Comparison of ENCODE assay signal across 38 mouse cellular contexts in genomic region chr6:42544846-42545245, GRCm38 (mm10). TPM values are rescaled to one million over a fixed set of nuclear protein-coding genes. Genes with fewer than 3 reads are reported as not detected.
A peak's percentile ranks its signal among the peaks of the same experiment; 100 is the strongest.
DNase-seq lines count a peak whose midpoint lies in the region; ATAC-seq and TF ChIP-seq lines count a peak whose summit lies in the region.
"Had no signal": no experiment of that assay in that cellular context is flagged by ENCODE, and none has a peak within 500 bp of the region (broad histone marks: within the 10 kb centered on the region; RNA-seq: fewer than 3 reads in every experiment).

No protein-coding gene starts in this region.

- H3K4me3 ChIP-seq in lung, postnatal 0 days (ENCODE audit: low read depth, low read length): no peak overlapping the region
- no peak overlapping the region for H3K4me3 ChIP-seq in lung, adult 2 months (replicated peaks; ENCODE audit: extremely low read depth, low read depth, low read length)
- H3K4me3 ChIP-seq in liver, postnatal 0 days (ENCODE audit: low read depth, low read length): no peak overlapping the region
- H3K4me3 ChIP-seq: embryonic facial prominence, embryonic 10.5 days; embryonic facial prominence, embryonic 15.5 days; forebrain, embryonic 13.5 days; heart, embryonic 15.5 days; hindbrain, embryonic 13.5 days; liver, embryonic 12.5 days; neural tube, embryonic 12.5 days had no signal

- intact Hi-C loops in heart, postnatal 25 days (cut with DNase I): loop anchor here (10.0 kb wide), 1 partner anchor 720 kb away; the partner anchor contains the start of gene Arhgef5

- H3K27me3 ChIP-seq in lung, postnatal 0 days (replicated peaks; ENCODE audit: insufficient read depth, low read length): no peaks in the 10 kb centered on the region
- no peaks in the 10 kb centered on the region for H3K27me3 ChIP-seq in liver, postnatal 0 days (ENCODE audit: insufficient read depth, low read length)
- H3K27me3 ChIP-seq: embryonic facial prominence, embryonic 15.5 days; forebrain, embryonic 13.5 days; heart, embryonic 15.5 days; hindbrain, embryonic 13.5 days; liver, embryonic 12.5 days; neural tube, embryonic 12.5 days had no signal

- TF ChIP-seq EP300 in lung, postnatal 0 days (IDR thresholded peaks at IDR 0.05): peak; percentile 45
- TF ChIP-seq EP300 in liver, postnatal 0 days (IDR thresholded peaks at IDR 0.05; ENCODE audit: low read depth): no peak

- no peaks in the 10 kb centered on the region for H3K4me1 ChIP-seq in lung, postnatal 0 days (ENCODE audit: insufficient read depth, low read depth, low read length)
- peaks cover 13% of the 10 kb centered on the region for H3K4me1 ChIP-seq in lung, adult 2 months (ENCODE audit: control insufficient read depth, insufficient read depth, low read length)
- H3K4me1 ChIP-seq in liver, postnatal 0 days (ENCODE audit: insufficient read depth): no peaks in the 10 kb centered on the region
- H3K4me1 ChIP-seq: forebrain, embryonic 13.5 days; hindbrain, embryonic 13.5 days; liver, embryonic 12.5 days; neural tube, embryonic 12.5 days had no signal

- no peak overlapping the region for H3K9ac ChIP-seq in lung, postnatal 0 days (replicated peaks; ENCODE audit: low read depth)
- H3K9ac ChIP-seq in liver, postnatal 0 days (replicated peaks): no peak overlapping the region
- H3K9ac ChIP-seq: embryonic facial prominence, embryonic 15.5 days; forebrain, embryonic 13.5 days; heart, embryonic 15.5 days; hindbrain, embryonic 13.5 days; liver, embryonic 12.5 days; neural tube, embryonic 12.5 days had no signal

- 0 out of 2 replicates have a peak overlapping the region, but pooled peaks have one; percentile 0 for H3K27ac ChIP-seq in lung, postnatal 0 days (ENCODE audit: low read length)
- H3K27ac ChIP-seq in liver, postnatal 0 days (ENCODE audit: low read depth): no peak overlapping the region
- H3K27ac ChIP-seq: embryonic facial prominence, embryonic 10.5 days; embryonic facial prominence, embryonic 15.5 days; forebrain, embryonic 13.5 days; hindbrain, embryonic 13.5 days; kidney, postnatal 0 days; liver, embryonic 12.5 days; macrophage; neural tube, embryonic 12.5 days had no signal

- peak; percentile 3 for DNase-seq in heart, adult 8-10 months (ENCODE audit: low spot score)
- DNase-seq in heart, postnatal 25 days (ENCODE audit: low spot score): no peak
- DNase-seq in lung, postnatal 0 days (ENCODE audit: low spot score): peak; percentile 32
- no peak for DNase-seq in lung, adult 2 months
- DNase-seq in brain, adult 2 months (ENCODE audit: low read depth, low spot score): peak; percentile 15
- no peak for DNase-seq in liver, postnatal 0 days
- no peak for DNase-seq in cerebellum, postnatal 25 days
- DNase-seq: adrenal gland, postnatal 25 days; cerebellum, adult 18-20 months; cerebellum, postnatal 10 days; gastrocnemius, postnatal 25 days; heart, postnatal 36 days; kidney, postnatal 4 days; left cerebral cortex, postnatal 4 days; right cerebral cortex, adult 18-20 months; right cerebral cortex, postnatal 4 days; thymus, adult 2 months; thymus, postnatal 36 days had no signal

- peak; percentile 23; the same call in 1 of the 2 replicates for ATAC-seq in lung, postnatal 0 days
- no peak for ATAC-seq in liver, postnatal 0 days
- ATAC-seq: CD4-positive, CD25-positive, alpha-beta regulatory T cell, adult 4 months; intestine, embryonic 16.5 days; liver, embryonic 12.5 days had no signal

- no peak for TF ChIP-seq CTCF in lung, postnatal 0 days (IDR thresholded peaks at IDR 0.05)
- TF ChIP-seq CTCF in lung, adult 2 months (IDR thresholded peaks at IDR 0.05; ENCODE audit: insufficient read depth, low read length): no peak
- TF ChIP-seq CTCF in liver, postnatal 0 days (IDR thresholded peaks at IDR 0.05; ENCODE audit: low read depth): no peak

- H3K36me3 ChIP-seq in lung, postnatal 0 days (ENCODE audit: insufficient read depth, low read length): no peaks in the 10 kb centered on the region
- H3K36me3 ChIP-seq in liver, postnatal 0 days (replicated peaks; ENCODE audit: insufficient read depth, low read length): no peaks in the 10 kb centered on the region
- H3K36me3 ChIP-seq: embryonic facial prominence, embryonic 10.5 days; embryonic facial prominence, embryonic 15.5 days; heart, embryonic 15.5 days; hindbrain, embryonic 13.5 days; liver, embryonic 12.5 days; neural tube, embryonic 12.5 days had no signal

- no peak for TF ChIP-seq POLR2A in lung, adult 2 months (IDR thresholded peaks at IDR 0.05; ENCODE audit: borderline replicate concordance, extremely low read depth, low read depth, low read length)

- WGBS in lung, postnatal 0 days: 8% methylated on average over 1 of the region's 1 CpGs
- WGBS in lung, adult 2 months: 11% methylated on average over 1 of the region's 1 CpGs
- WGBS in liver, postnatal 0 days (ENCODE audit: insufficient replicate concordance): 46% methylated on average over 1 of the region's 1 CpGs

- H3K4me2 ChIP-seq in lung, postnatal 0 days (replicated peaks; ENCODE audit: low read depth, low read length): no peak overlapping the region
- no peak overlapping the region for H3K4me2 ChIP-seq in liver, postnatal 0 days (ENCODE audit: low read depth, low read length)
- H3K4me2 ChIP-seq: embryonic facial prominence, embryonic 15.5 days; forebrain, embryonic 13.5 days; heart, embryonic 15.5 days; hindbrain, embryonic 13.5 days; liver, embryonic 12.5 days; neural tube, embryonic 12.5 days had no signal

- H3K9me3 ChIP-seq in lung, postnatal 0 days (ENCODE audit: low read length): no peaks in the 10 kb centered on the region
- no peaks in the 10 kb centered on the region for H3K9me3 ChIP-seq in liver, postnatal 0 days (ENCODE audit: low read length)
- H3K9me3 ChIP-seq: embryonic facial prominence, embryonic 10.5 days; embryonic facial prominence, embryonic 15.5 days; forebrain, embryonic 13.5 days; heart, embryonic 15.5 days; hindbrain, embryonic 13.5 days; liver, embryonic 12.5 days; neural tube, embryonic 12.5 days had no signal

RNA-seq across cellular contexts. Expression of gene Olfr455, which starts 2.5 kb away (rescaled TPM):
- total RNA-seq in heart, adult 8-10 months (2022): not detected
- not detected for total RNA-seq in heart, postnatal 25 days (2021)
- 0.04 and 0.13 TPM in 2 replicates for polyA plus RNA-seq in lung, postnatal 0 days (2015; fragmentation: Nextera tagmentation; extraction: Ambion mirVana)
- not detected in 2 replicates for polyA plus RNA-seq in lung, adult 2 months (2012; rRNA removed)
- not detected in 2 replicates for polyA plus RNA-seq in liver, postnatal 0 days (2015; fragmentation: Nextera tagmentation; extraction: Ambion mirVana)
- total RNA-seq: adrenal gland, adult 18-20 months; adrenal gland, postnatal 25 days; gastrocnemius, postnatal 25 days; heart, adult 18-20 months; heart, postnatal 36 days; layer of hippocampus, adult 8-10 months; layer of hippocampus, postnatal 25 days; left cerebral cortex, adult 8-10 months; left cerebral cortex, postnatal 4 days; megakaryocyte-erythroid progenitor cell, adult 5-6 weeks had no signal
- polyA plus RNA-seq: brain, embryonic 14.5 days; CD4-positive, CD25-positive, alpha-beta regulatory T cell, adult 4 months; embryonic facial prominence, embryonic 10.5 days; embryonic facial prominence, embryonic 15.5 days; forebrain, embryonic 13.5 days; heart, embryonic 15.5 days; hindbrain, embryonic 13.5 days; intestine, embryonic 16.5 days; kidney, postnatal 0 days; limb, embryonic 14.5 days; liver, embryonic 12.5 days; macrophage; midbrain, embryonic 14.5 days; neural tube, embryonic 12.5 days; thymus, adult 2 months had no signal

RNA-seq across cellular contexts. Expression of gene Tcaf3, which starts 52.6 kb away (rescaled TPM):
- not detected for total RNA-seq in heart, adult 8-10 months (2022)
- not detected for total RNA-seq in heart, postnatal 25 days (2021)
- polyA plus RNA-seq in lung, postnatal 0 days (2015; fragmentation: Nextera tagmentation; extraction: Ambion mirVana): 0.05 TPM in 1 of 2 replicates, not detected in the other
- not detected in 2 replicates for polyA plus RNA-seq in lung, adult 2 months (2012; rRNA removed)
- not detected in 2 replicates for polyA plus RNA-seq in liver, postnatal 0 days (2015; fragmentation: Nextera tagmentation; extraction: Ambion mirVana)
- total RNA-seq: adrenal gland, adult 18-20 months; adrenal gland, postnatal 25 days; gastrocnemius, postnatal 25 days; heart, adult 18-20 months; heart, postnatal 36 days; layer of hippocampus, adult 8-10 months; layer of hippocampus, postnatal 25 days; left cerebral cortex, adult 8-10 months; left cerebral cortex, postnatal 4 days; megakaryocyte-erythroid progenitor cell, adult 5-6 weeks had no signal
- polyA plus RNA-seq: brain, embryonic 14.5 days; CD4-positive, CD25-positive, alpha-beta regulatory T cell, adult 4 months; embryonic facial prominence, embryonic 10.5 days; heart, embryonic 15.5 days; hindbrain, embryonic 13.5 days; intestine, embryonic 16.5 days; kidney, postnatal 0 days; limb, embryonic 14.5 days; liver, embryonic 12.5 days; macrophage; midbrain, embryonic 14.5 days; neural tube, embryonic 12.5 days; thymus, adult 2 months had no signal

RNA-seq across cellular contexts. Expression of gene Olfr456, which starts 57.8 kb away (rescaled TPM):
- total RNA-seq in heart, adult 8-10 months (2022): not detected
- total RNA-seq in heart, postnatal 25 days (2021): not detected
- 0.30 and 0.33 TPM in 2 replicates for polyA plus RNA-seq in lung, postnatal 0 days (2015; fragmentation: Nextera tagmentation; extraction: Ambion mirVana)
- polyA plus RNA-seq in lung, adult 2 months (2012; rRNA removed): not detected in 2 replicates
- polyA plus RNA-seq in liver, postnatal 0 days (2015; fragmentation: Nextera tagmentation; extraction: Ambion mirVana): not detected in 2 replicates
- total RNA-seq: adrenal gland, adult 18-20 months; adrenal gland, postnatal 25 days; gastrocnemius, postnatal 25 days; heart, adult 18-20 months; heart, postnatal 36 days; layer of hippocampus, adult 8-10 months; layer of hippocampus, postnatal 25 days; left cerebral cortex, adult 8-10 months; left cerebral cortex, postnatal 4 days; megakaryocyte-erythroid progenitor cell, adult 5-6 weeks had no signal
- polyA plus RNA-seq: brain, embryonic 14.5 days; CD4-positive, CD25-positive, alpha-beta regulatory T cell, adult 4 months; embryonic facial prominence, embryonic 10.5 days; embryonic facial prominence, embryonic 15.5 days; forebrain, embryonic 13.5 days; hindbrain, embryonic 13.5 days; intestine, embryonic 16.5 days; kidney, postnatal 0 days; limb, embryonic 14.5 days; liver, embryonic 12.5 days; macrophage; midbrain, embryonic 14.5 days; neural tube, embryonic 12.5 days; thymus, adult 2 months had no signal

Comparison
In these comparisons a context has a peak if more than half of its experiments do, and no peak if none do; other contexts are left out.
1. DNase-seq: peak in heart, adult 8-10 months (single experiment), lung, postnatal 0 days (single experiment) and brain, adult 2 months (single experiment); none in heart, postnatal 25 days (single experiment), lung, adult 2 months (single experiment), liver, postnatal 0 days (single experiment) and cerebellum, postnatal 25 days (0 of 2).